Mouse (Mus musculus) kidney, embryonic 16.5 days (tissue): ENCODE measurements around the gene Dlg2. TPM values are rescaled to one million over a fixed set of nuclear protein-coding genes. Genes with fewer than 3 reads are reported as not detected.
A peak's percentile ranks its signal among the peaks of the same experiment; 100 is the strongest.

Source experiments
- ATAC-seq: fragments of 200-750 bp; cut with Nextera tagmentation; 2 replicates; pipeline ENCODE4 v1.8.0; 2017; ENCODE audit warnings: moderate TSS enrichment; ENCODE audit not compliant: low FRiP score, low TSS enrichment
- H3K27ac ChIP-seq: fragments of 300-500 bp; sonication (generic); 2 replicates; pipeline ENCODE4 v1.5.1; 2014; ENCODE audit warnings: low read length
- H3K27me3 ChIP-seq: fragments of 300-500 bp; sonication (generic); 2 replicates; pipeline ENCODE4 v1.6.1; 2014; ENCODE audit warnings: low read length, control low read depth, mixed read lengths; ENCODE audit not compliant: insufficient read depth
- H3K36me3 ChIP-seq: fragments of 300-500 bp; sonication (generic); 2 replicates; pipeline ENCODE4 v1.6.1; 2014; ENCODE audit warnings: low read length, control low read depth, mixed read lengths; ENCODE audit not compliant: insufficient read depth
- H3K4me1 ChIP-seq: fragments of 300-500 bp; sonication (generic); 2 replicates; pipeline ENCODE4 v1.6.1; 2014; ENCODE audit warnings: low read length, control low read depth, mixed read lengths; ENCODE audit not compliant: insufficient read depth
- H3K4me2 ChIP-seq: fragments of 300-500 bp; sonication (generic); replicated peaks from 2 replicates; pipeline ENCODE4 v1.6.1; 2014; ENCODE audit warnings: low read depth, low read length
- H3K4me3 ChIP-seq: fragments of 300-500 bp; sonication (generic); 2 replicates; pipeline ENCODE4 v1.5.1; 2014; ENCODE audit warnings: mild to moderate bottlenecking, low read length
- H3K9ac ChIP-seq: fragments of 300-500 bp; sonication (generic); replicated peaks from 2 replicates; pipeline ENCODE4 v1.6.1; 2014; ENCODE audit warnings: low read length
- H3K9me3 ChIP-seq: fragments of 300-500 bp; sonication (generic); 2 replicates; pipeline ENCODE4 v1.6.1; 2016; ENCODE audit warnings: low read length, control low read depth
- WGBS: fragments of 180-500 bp; shearing (Covaris S2); extraction: QIAGEN DNeasy Blood & Tissue Kit; methylation state at CpG from one replicate; pipeline ENCODE4 v1.1.7; 2014; 5-methylcytosine and 5-hydroxymethylcytosine counted together
- polyA plus RNA-seq: library from polyadenylated mRNA; unstranded; fragments of >200 nt; fragmentation: Nextera tagmentation; extraction: Ambion mirVana; gene quantifications from 2 replicates; pipeline ENCODE4 v1.2.1, GENCODE M21; 2015

Dlg2 gene
- polyA plus RNA-seq, 1 experiment from 2014 or later: 1.0 TPM

DNA sequence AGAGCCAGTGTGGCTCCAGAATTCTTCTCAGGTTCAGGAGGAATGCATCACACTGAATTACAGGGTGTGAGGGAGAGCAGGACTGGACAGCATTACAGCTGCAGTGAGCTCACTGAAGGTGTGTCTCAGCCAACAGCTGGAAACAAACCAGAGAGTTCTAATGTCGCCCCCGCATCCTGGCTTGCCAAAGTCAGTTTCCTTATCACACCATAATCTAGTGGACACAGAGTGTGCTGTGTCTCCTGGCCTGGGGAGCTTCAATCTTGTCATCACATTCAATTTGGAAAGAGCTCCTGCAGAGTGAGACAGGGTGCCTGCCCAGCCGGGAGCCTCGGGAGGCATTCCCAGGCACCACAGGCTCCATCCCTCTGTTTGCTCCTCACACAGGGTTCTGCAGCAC lies 1981.3 kb downstream of the Dlg2 start:
- Histone ChIP-seq H3K4me1 (no peaks in the 10 kb centered on the region), H3K27me3 (no peaks in the 10 kb centered on the region), H3K27ac (no peak overlapping the region), H3K9ac (no peak overlapping the region), H3K4me2 (no peak overlapping the region), H3K4me3 (no peak overlapping the region), H3K9me3 (no peaks in the 10 kb centered on the region), H3K36me3 (no peaks in the 10 kb centered on the region)
- 13% methylated on average over 4 of the region's 4 CpGs for WGBS
- peak; percentile 71; the same call in 1 of the 2 replicates for ATAC-seq

DNA sequence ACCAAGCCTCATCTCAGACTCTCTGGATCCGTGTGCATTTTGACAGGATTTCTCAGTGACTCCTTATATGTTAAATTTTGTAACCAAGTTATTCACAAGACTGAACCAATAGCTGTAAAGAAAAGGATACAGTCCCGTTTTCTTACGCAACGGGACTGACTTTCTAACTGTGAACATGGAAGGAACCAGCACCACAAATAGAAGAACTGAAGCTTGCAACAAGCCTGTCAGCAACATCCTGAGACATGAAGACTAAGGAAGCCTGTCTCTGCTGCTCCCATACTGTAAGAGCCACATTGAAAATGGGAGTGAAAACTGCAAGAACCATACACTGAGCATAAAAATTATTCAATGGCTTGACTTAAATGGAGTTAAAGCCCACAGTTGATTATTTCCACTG lies 1981.8 kb downstream of the Dlg2 start:
- Histone ChIP-seq H3K4me2 (no peak overlapping the region), H3K4me3 (no peak overlapping the region), H3K27ac (no peak overlapping the region), H3K9ac (no peak overlapping the region), H3K27me3 (no peaks in the 10 kb centered on the region), H3K9me3 (no peaks in the 10 kb centered on the region), H3K36me3 (no peaks in the 10 kb centered on the region), H3K4me1 (no peaks in the 10 kb centered on the region)
- 82% methylated on average over 4 of the region's 4 CpGs for WGBS
- no peak for ATAC-seq

DNA sequence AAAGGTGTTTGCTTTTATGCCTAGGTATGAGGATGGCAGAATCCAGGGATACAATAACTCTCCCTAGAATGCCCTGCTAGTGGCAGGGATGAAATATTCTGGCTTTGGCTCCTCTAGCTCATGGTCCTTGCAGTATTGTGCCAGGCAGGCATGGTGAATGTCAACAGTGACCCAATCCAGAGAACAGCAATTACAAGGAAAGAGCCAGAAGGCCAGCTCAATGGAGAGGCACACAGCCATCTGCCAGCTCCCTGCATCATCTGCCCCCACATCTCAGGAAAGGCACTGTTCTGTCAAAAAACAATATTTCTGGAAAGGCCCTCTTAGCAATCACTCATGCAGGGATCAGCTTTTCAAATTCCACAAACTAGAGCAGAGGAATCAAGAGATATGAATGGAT lies 1984.1 kb downstream of the Dlg2 start:
- Histone ChIP-seq H3K9ac (no peak overlapping the region), H3K27me3 (no peaks in the 10 kb centered on the region), H3K36me3 (no peaks in the 10 kb centered on the region), H3K9me3 (no peaks in the 10 kb centered on the region), H3K4me1 (no peaks in the 10 kb centered on the region), H3K4me2 (no peak overlapping the region), H3K27ac (no peak overlapping the region), H3K4me3 (no peak overlapping the region)
- ATAC-seq: no peak

DNA sequence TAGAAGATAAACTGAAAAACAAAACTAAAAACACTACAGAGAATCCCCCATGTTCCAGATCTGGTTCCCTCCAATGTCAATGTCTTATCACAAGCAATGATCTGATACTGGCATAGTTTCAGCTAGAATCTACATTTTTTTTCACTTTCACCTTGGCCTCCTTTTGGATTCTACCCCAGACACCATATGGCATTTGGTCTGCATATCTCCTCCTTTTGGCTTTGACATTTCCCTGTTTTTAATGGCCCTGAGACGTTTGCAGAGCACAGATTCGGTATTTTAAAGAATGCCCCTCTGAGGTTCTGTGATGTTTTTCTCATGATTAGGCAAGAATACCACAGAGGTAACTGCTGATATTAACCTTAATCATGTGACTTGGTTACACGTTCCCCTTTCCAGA lies 1984.8 kb downstream of the Dlg2 start:
- Histone ChIP-seq H3K9ac (no peak overlapping the region), H3K27me3 (no peaks in the 10 kb centered on the region), H3K4me2 (no peak overlapping the region), H3K4me3 (no peak overlapping the region), H3K9me3 (no peaks in the 10 kb centered on the region), H3K27ac (no peak overlapping the region), H3K36me3 (no peaks in the 10 kb centered on the region), H3K4me1 (no peaks in the 10 kb centered on the region)
- ATAC-seq: no peak
- WGBS: 64% methylated on average over 3 of the region's 3 CpGs

DNA sequence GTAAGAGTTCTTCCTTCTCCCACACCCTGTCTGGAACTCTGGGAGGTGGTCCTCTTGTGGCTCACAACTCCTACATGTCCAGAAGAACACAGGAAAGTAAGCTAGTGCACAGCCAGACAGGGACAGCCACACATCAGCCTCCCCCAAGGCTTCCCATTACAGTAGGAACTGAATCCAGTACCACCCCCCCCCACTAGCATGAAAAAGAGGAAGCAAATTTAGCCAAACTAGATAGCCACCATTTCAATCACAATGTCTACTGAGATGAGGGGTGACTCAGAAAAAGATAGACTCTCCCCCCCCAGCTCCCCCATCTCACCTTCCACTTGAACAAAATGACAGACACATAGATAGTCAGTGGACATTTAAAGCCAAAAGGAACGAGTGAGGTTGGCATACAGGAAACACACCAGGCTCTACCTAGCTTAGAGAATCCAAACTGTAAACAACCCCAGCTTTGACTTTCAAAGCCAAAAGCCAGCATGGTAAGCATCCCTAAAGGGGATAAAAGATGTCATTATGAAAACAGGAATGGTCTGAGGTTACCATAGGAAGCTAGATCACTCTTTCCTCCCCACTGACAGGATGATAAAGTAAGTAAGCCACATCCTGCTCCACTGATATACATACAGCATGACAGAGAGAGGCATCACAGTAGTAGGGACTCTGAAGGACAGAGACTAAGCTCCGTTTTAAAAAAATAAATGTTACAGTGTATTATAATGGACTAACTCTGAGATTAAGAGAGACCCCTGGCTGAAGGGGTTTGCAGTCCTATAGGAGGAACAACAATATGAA lies 1986.8 kb downstream of the Dlg2 start:
- Histone ChIP-seq H3K4me3 (no peak overlapping the region), H3K27me3 (no peaks in the 10 kb centered on the region), H3K4me2 (no peak overlapping the region), H3K9ac (no peak overlapping the region), H3K27ac (no peak overlapping the region), H3K4me1 (no peaks in the 10 kb centered on the region), H3K9me3 (no peaks in the 10 kb centered on the region), H3K36me3 (no peaks in the 10 kb centered on the region)
- WGBS: 62% methylated on average over 2 of the region's 2 CpGs
- no peak for ATAC-seq

DNA sequence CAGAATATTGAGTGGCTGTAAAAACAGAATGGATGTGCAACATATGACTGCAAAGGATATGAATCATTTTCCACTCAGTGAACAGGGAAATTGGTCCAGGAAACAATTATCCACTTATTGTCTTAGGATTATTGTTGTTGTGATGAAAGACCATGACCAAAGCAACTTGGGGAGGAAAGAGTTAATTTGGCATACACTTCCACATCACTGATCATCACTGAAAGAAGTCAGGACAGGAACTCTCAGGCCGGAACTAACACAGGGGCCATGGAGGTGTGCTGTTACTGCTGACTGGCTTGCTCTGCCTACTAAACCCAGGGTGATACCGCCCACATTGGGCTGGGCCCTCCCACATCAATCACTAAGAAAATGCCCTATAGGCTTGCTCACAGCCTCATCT lies 1987.8 kb downstream of the Dlg2 start:
- no peaks in the 10 kb centered on the region for H3K36me3 ChIP-seq
- no peaks in the 10 kb centered on the region for H3K4me1 ChIP-seq
- H3K9me3 ChIP-seq: no peaks in the 10 kb centered on the region
- H3K4me3 ChIP-seq: no peak overlapping the region
- H3K27ac ChIP-seq: no peak overlapping the region
- WGBS: 44% methylated on average over 2 of the region's 2 CpGs
- H3K27me3 ChIP-seq: no peaks in the 10 kb centered on the region
- no peak overlapping the region for H3K9ac ChIP-seq
- no peak overlapping the region for H3K4me2 ChIP-seq
- no peak for ATAC-seq

DNA sequence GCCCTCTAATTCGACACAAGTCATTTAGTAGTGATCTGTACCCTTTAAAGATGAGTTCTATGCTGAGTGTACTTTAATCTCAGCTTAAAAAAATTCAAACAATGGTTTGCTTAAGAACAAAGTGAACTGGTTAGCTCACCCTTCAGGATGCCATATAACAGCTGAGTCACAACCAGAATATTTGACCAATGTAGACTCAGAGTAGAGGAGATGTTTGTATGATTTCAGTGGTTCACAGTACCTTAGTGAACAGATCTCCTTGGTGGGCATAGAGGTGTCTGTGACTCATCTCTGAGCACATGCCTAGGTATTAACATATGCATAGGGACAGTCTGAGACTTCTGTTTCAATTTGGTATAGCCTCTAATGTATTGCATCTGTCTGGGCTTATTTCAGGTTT lies 2002.7 kb downstream of the Dlg2 start:
- Histone ChIP-seq H3K27me3 (no peaks in the 10 kb centered on the region), H3K4me3 (no peak overlapping the region), H3K36me3 (no peaks in the 10 kb centered on the region), H3K4me2 (no peak overlapping the region), H3K9ac (no peak overlapping the region), H3K27ac (no peak overlapping the region), H3K4me1 (no peaks in the 10 kb centered on the region), H3K9me3 (no peaks in the 10 kb centered on the region)
- no peak for ATAC-seq
- 73% methylated on average over 1 of the region's 1 CpGs for WGBS

DNA sequence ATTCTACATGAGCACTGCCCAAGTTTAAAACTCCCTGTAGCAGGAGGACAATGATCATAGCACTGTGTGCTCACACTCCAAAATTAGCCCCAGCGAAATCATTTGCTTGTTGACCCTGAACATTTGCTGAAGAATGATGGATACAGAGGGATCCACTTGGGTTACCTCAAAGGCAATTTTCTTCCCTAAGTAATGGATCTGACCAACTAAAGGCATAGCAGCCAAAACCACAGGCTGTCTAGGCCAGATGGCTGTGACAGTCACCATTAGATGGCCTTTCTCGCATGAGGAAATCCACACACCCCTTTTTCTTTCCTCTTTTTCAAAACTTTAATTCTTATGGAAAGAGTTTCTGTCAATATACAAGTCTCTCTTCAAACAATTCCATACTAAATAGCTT lies 2003.3 kb downstream of the Dlg2 start:
- Histone ChIP-seq H3K36me3 (no peaks in the 10 kb centered on the region), H3K9me3 (no peaks in the 10 kb centered on the region), H3K9ac (no peak overlapping the region), H3K27me3 (no peaks in the 10 kb centered on the region), H3K4me3 (no peak overlapping the region), H3K4me1 (no peaks in the 10 kb centered on the region), H3K27ac (no peak overlapping the region), H3K4me2 (no peak overlapping the region)
- no peak for ATAC-seq
- 87% methylated on average over 2 of the region's 2 CpGs for WGBS

DNA sequence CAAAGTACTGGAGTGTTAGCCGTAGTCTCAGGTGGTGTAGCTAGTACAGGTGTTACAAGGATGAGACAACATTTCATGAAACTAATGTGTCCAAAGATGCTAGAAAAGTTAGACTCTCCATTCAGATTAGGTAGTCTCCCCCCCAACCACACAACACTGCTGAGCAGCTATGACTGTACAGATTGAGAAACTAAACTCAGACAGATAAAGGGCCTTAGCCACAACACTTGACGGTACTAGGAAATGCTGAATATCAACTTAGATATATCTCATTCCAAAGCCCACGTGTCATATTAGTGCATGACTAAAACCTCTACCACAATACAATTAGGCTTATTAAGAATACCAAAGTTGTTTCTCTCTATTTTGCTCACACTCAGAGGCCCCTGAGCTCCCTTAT lies 2006.9 kb downstream of the Dlg2 start:
- Histone ChIP-seq H3K27me3 (no peaks in the 10 kb centered on the region), H3K27ac (no peak overlapping the region), H3K9me3 (no peaks in the 10 kb centered on the region), H3K36me3 (no peaks in the 10 kb centered on the region), H3K9ac (no peak overlapping the region), H3K4me2 (no peak overlapping the region), H3K4me3 (no peak overlapping the region), H3K4me1 (no peaks in the 10 kb centered on the region)
- WGBS: 90% methylated on average over 3 of the region's 3 CpGs
- no peak for ATAC-seq

DNA sequence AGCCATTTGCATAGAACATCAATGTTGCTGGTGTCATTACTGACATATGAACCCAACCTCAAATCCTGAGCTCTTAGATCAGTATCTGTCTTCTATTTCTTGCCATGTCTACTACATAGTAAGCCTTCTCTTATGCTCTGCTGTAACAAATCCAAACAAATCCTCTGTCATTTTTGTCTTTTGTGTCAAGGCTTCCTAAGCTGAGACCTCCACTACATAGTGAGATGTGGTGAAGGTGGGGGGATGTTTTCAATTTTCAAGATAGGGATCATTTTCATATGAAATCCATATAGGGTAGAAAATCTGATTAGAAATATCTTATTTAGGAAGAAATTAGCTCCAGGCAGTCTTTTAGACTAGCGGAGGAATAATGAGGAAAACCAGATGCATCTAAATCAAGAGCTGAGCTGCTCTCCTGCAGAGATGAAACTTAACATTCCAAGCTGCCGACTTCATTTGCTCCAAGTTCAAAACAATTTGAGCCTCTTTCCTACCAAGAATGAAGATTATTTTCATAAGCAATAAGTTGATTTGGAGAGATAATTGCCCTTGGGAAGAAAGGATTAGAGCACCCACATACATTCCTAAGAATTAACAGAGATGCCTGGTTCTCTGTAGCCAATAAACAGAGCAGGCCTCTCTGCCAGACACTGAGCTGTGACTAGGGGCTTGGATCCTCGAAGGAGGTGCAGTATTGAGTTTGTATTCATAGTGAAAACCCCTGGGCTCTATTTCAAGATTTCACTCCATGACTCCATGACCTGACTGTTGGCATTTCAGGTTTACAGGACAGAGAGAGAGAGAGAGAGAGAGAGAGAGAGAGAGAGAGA lies 2009.6 kb downstream of the Dlg2 start:
- Histone ChIP-seq H3K9ac (no peak overlapping the region), H3K9me3 (no peaks in the 10 kb centered on the region), H3K27me3 (no peaks in the 10 kb centered on the region), H3K27ac (no peak overlapping the region), H3K36me3 (no peaks in the 10 kb centered on the region), H3K4me3 (no peak overlapping the region), H3K4me1 (no peaks in the 10 kb centered on the region), H3K4me2 (no peak overlapping the region)
- WGBS: 60% methylated on average over 3 of the region's 3 CpGs
- no peak for ATAC-seq
